Mouse (Mus musculus) ovary, postnatal 36 days (tissue): ENCODE data around the gene Smarce1.
"Not testable (repeated sequence)": the region's sequence is repeated elsewhere in the genome, so short reads cannot be mapped to it uniquely, and the experiment has no call there.

Experiments used
- DNase-seq: peaks from one replicate; pipeline ENCODE4 v3.0.0; 2022; ENCODE audit warnings: low spot score, mixed read lengths

The Smarce1 gene

GRCm38 (mm10) chr11:99230261-99231048, at the start of gene Smarce1:
Gene Smarce1, minus strand, starts transcription at chr11:99231017.
- DNase-seq, result peak; percentile 81

GRCm38 (mm10) chr11:99279986-99280385, 49.2 kb upstream of the Smarce1 start:
- DNase-seq, result no peak

- DNase-seq, result no peak
Measured at GRCm38 (mm10) chr11:99276786-99277185, 46.0 kb upstream of the Smarce1 start.

- DNase-seq, result no peak
Measured at GRCm38 (mm10) chr11:99275624-99276023, 44.8 kb upstream of the Smarce1 start.

GRCm38 (mm10) chr11:99272721-99273120, 41.9 kb upstream of the Smarce1 start:
- no peak for DNase-seq

GRCm38 (mm10) chr11:99269192-99269591, 38.4 kb upstream of the Smarce1 start:
- no peak for DNase-seq

- no peak for DNase-seq
Measured at GRCm38 (mm10) chr11:99265796-99266195, 35.0 kb upstream of the Smarce1 start.

GRCm38 (mm10) chr11:99265220-99265619, 34.4 kb upstream of the Smarce1 start:
- DNase-seq, result no peak

GRCm38 (mm10) chr11:99256213-99256612, 25.4 kb upstream of the Smarce1 start:
- DNase-seq, result no peak

GRCm38 (mm10) chr11:99255316-99255715, 24.5 kb upstream of the Smarce1 start:
- no peak for DNase-seq

- DNase-seq, result no peak
Measured at GRCm38 (mm10) chr11:99253893-99254292, 23.1 kb upstream of the Smarce1 start.

- no peak for DNase-seq
Measured at GRCm38 (mm10) chr11:99252671-99253070, 21.9 kb upstream of the Smarce1 start.

GRCm38 (mm10) chr11:99250666-99251065, 19.8 kb upstream of the Smarce1 start:
- DNase-seq, result no peak

GRCm38 (mm10) chr11:99250241-99250640, 19.4 kb upstream of the Smarce1 start:
- DNase-seq, result no peak

- DNase-seq, result peak; percentile 11
Measured at GRCm38 (mm10) chr11:99249115-99249514, 18.3 kb upstream of the Smarce1 start.

- no peak for DNase-seq
Measured at GRCm38 (mm10) chr11:99247916-99248315, 17.1 kb upstream of the Smarce1 start.

- DNase-seq, result not testable (repeated sequence)
Measured at GRCm38 (mm10) chr11:99244519-99244918, 13.7 kb upstream of the Smarce1 start.

GRCm38 (mm10) chr11:99243820-99244374, 13.1 kb upstream of the Smarce1 start, which contains the start of gene Krt222:
Gene Krt222, minus strand, starts transcription at chr11:99244085.
- DNase-seq, result no peak

GRCm38 (mm10) chr11:99243200-99243819, 12.5 kb upstream of the Smarce1 start:
- DNase-seq, result no peak

GRCm38 (mm10) chr11:99242056-99242455, 11.2 kb upstream of the Smarce1 start:
- DNase-seq, result no peak

- no peak for DNase-seq
Measured at GRCm38 (mm10) chr11:99238468-99238867, 7.7 kb upstream of the Smarce1 start.

- DNase-seq, result no peak
Measured at GRCm38 (mm10) chr11:99231049-99231816, 416 bp upstream of the Smarce1 start.
